ENCODE assay signal across 9 mouse cellular contexts in the genomic region with DNA sequence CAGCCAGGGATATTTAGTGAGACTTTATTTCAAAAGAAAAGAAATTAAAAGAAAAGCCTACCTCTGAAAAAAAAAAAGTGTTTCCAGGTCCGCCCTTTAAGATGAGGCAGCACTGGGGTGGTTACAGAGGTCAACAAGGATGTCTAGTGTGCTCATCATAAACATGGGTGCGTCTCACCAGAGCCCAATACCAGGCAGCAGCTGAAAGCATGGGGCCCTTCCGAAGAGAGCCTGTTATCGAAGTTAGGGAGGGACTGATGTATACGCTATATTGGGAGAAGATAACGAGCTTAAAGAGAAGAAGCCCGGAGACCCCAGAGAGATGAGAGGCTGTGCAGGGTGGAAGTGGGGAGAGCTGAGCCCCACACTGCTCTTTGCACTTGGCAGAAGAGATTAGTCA. TPM values are rescaled to one million over a fixed set of nuclear protein-coding genes. Genes with fewer than 3 reads are reported as not detected.
DNase-seq lines count a peak whose midpoint lies in the region; ATAC-seq and TF ChIP-seq lines count a peak whose summit lies in the region.
"Had no signal": no experiment of that assay in that cellular context is flagged by ENCODE, and none has a peak within 500 bp of the region (broad histone marks: within the 10 kb centered on the region; RNA-seq: fewer than 3 reads in every experiment).

No protein-coding gene starts in this region.

- ATAC-seq in kidney, embryonic 14.5 days (ENCODE audit: low FRiP score, low TSS enrichment): no peak
- peak; percentile 40 for ATAC-seq in G1E (ENCODE audit: extremely low read depth, insufficient number of reproducible peaks, low FRiP score, poor library complexity, severe bottlenecking)
- ATAC-seq in hindbrain, embryonic 15.5 days (ENCODE audit: low FRiP score, low read depth): no peak
- no peak for ATAC-seq in midbrain, embryonic 14.5 days (ENCODE audit: low FRiP score, low TSS enrichment)

- no peaks in the 10 kb centered on the region for H3K9me3 ChIP-seq in kidney, embryonic 14.5 days (ENCODE audit: control insufficient read depth, low read length)
- H3K9me3 ChIP-seq in G1E (replicated peaks): no peaks in the 10 kb centered on the region
- H3K9me3 ChIP-seq in hindbrain, embryonic 15.5 days: no peaks in the 10 kb centered on the region
- no peaks in the 10 kb centered on the region for H3K9me3 ChIP-seq in midbrain, embryonic 14.5 days (ENCODE audit: control insufficient read depth, low read length)

- WGBS in kidney, embryonic 14.5 days: 66% methylated on average over 7 of the region's 7 CpGs
- WGBS in hindbrain, embryonic 15.5 days: 69% methylated on average over 7 of the region's 7 CpGs
- WGBS in midbrain, embryonic 14.5 days: 73% methylated on average over 7 of the region's 7 CpGs

- no peak for DNase-seq in kidney, adult 18-20 months
- peak; percentile 51 for DNase-seq in G1E (ENCODE audit: low spot score)
- DNase-seq in midbrain, embryonic 14.5 days: no peak
- no peak for DNase-seq in right cerebral cortex, postnatal 10 days (ENCODE audit: low spot score in 2 of 2)
- no peak for DNase-seq in ovary, adult 18-20 months (ENCODE audit: low spot score)
- no peak for DNase-seq in urinary bladder, postnatal 25 days (ENCODE audit: low spot score)

- peak overlapping the region; percentile 13; the same call in 1 of the 2 replicates for H3K4me3 ChIP-seq in kidney, embryonic 14.5 days (ENCODE audit: low read length)
- peak overlapping the region; percentile 82; the same call in 1 of the 2 replicates for H3K4me3 ChIP-seq in G1E (ENCODE audit: low read depth, low read length)
- no peak overlapping the region for H3K4me3 ChIP-seq in hindbrain, embryonic 15.5 days
- no peak overlapping the region for H3K4me3 ChIP-seq in midbrain, embryonic 14.5 days (replicated peaks; ENCODE audit: low read depth, low read length)

- peaks cover 34% of the 10 kb centered on the region for H3K4me1 ChIP-seq in kidney, embryonic 14.5 days (ENCODE audit: control insufficient read depth, insufficient read depth, low read length)
- peaks cover 65% of the 10 kb centered on the region for H3K4me1 ChIP-seq in G1E (ENCODE audit: insufficient read depth, low read depth, low read length)
- H3K4me1 ChIP-seq in hindbrain, embryonic 15.5 days (replicated peaks): peaks cover 40% of the 10 kb centered on the region
- peaks cover 27% of the 10 kb centered on the region for H3K4me1 ChIP-seq in midbrain, embryonic 14.5 days (ENCODE audit: control insufficient read depth, insufficient read depth, low read length)

- no peaks in the 10 kb centered on the region for H3K27me3 ChIP-seq in kidney, embryonic 14.5 days (ENCODE audit: control insufficient read depth, insufficient read depth, low read length)
- no peaks in the 10 kb centered on the region for H3K27me3 ChIP-seq in G1E (ENCODE audit: insufficient read depth, low read length)
- no peaks in the 10 kb centered on the region for H3K27me3 ChIP-seq in hindbrain, embryonic 15.5 days
- H3K27me3 ChIP-seq in midbrain, embryonic 14.5 days (ENCODE audit: control insufficient read depth, insufficient read depth, low read length): no peaks in the 10 kb centered on the region

- H3K27ac ChIP-seq in kidney, embryonic 14.5 days (ENCODE audit: low read depth, low read length): no peak overlapping the region; the same call in 1 of the 2 replicates
- no peak overlapping the region for H3K27ac ChIP-seq in hindbrain, embryonic 15.5 days (replicated peaks)
- no peak overlapping the region for H3K27ac ChIP-seq in midbrain, embryonic 14.5 days (replicated peaks; ENCODE audit: low read depth, low read length)

- peak overlapping the region; percentile 28; the same call in 1 of the 2 replicates for H3K9ac ChIP-seq in kidney, embryonic 14.5 days (ENCODE audit: low read depth, low read length)
- H3K9ac ChIP-seq in hindbrain, embryonic 15.5 days: no peak overlapping the region
- H3K9ac ChIP-seq in midbrain, embryonic 14.5 days (replicated peaks; ENCODE audit: low read length): no peak overlapping the region

- H3K4me2 ChIP-seq in kidney, embryonic 14.5 days (replicated peaks; ENCODE audit: low read depth, low read length): peak overlapping the region; percentile 75
- peak overlapping the region; percentile 74 for H3K4me2 ChIP-seq in hindbrain, embryonic 15.5 days
- H3K4me2 ChIP-seq in midbrain, embryonic 14.5 days (ENCODE audit: low read length): peak overlapping the region; percentile 16; the same call in 1 of the 2 replicates

- H3K36me3 ChIP-seq in kidney, embryonic 14.5 days (ENCODE audit: control insufficient read depth, insufficient read depth, low read length): no peaks in the 10 kb centered on the region
- H3K36me3 ChIP-seq in G1E (replicated peaks): peaks cover 46% of the 10 kb centered on the region
- H3K36me3 ChIP-seq in hindbrain, embryonic 15.5 days: no peaks in the 10 kb centered on the region
- H3K36me3 ChIP-seq in midbrain, embryonic 14.5 days (ENCODE audit: control insufficient read depth, insufficient read depth, low read length): no peaks in the 10 kb centered on the region

- TF ChIP-seq CTCF in G1E (IDR thresholded peaks at IDR 0.05; ENCODE audit: low read depth, low read length): no peak

RNA-seq across cellular contexts. Expression of gene Arpc2, which starts 3.3 kb away (rescaled TPM):
- 378 and 417 TPM in 2 replicates for polyA plus RNA-seq in kidney, embryonic 14.5 days (2014; fragmentation: Nextera tagmentation; extraction: Ambion mirVana)
- total RNA-seq in G1E (2014; fragmentation: Nextera tagmentation) (876 and 934 TPM in 2 replicates), G1E (2017) (647 and 716 TPM in 2 replicates)
- polyA plus RNA-seq in G1E (2012): 746 and 964 TPM in 2 replicates
- 381 and 397 TPM in 2 replicates for polyA plus RNA-seq in hindbrain, embryonic 15.5 days (2015; fragmentation: Nextera tagmentation; extraction: Ambion mirVana)
- 322 and 338 TPM in 2 replicates for polyA plus RNA-seq in midbrain, embryonic 14.5 days (2014; fragmentation: Nextera tagmentation; extraction: Ambion mirVana)

RNA-seq across cellular contexts. Expression of gene Gpbar1, which starts 39.2 kb away (rescaled TPM):
- 2.5 and 3.2 TPM in 2 replicates for polyA plus RNA-seq in kidney, embryonic 14.5 days (2014; fragmentation: Nextera tagmentation; extraction: Ambion mirVana)
- not detected in 2 replicates for total RNA-seq in G1E (2014; fragmentation: Nextera tagmentation)
- total RNA-seq in G1E (2017): 0.11 TPM in 1 of 2 replicates, not detected in the other
- not detected in 2 replicates for polyA plus RNA-seq in G1E (2012)
- polyA plus RNA-seq in hindbrain, embryonic 15.5 days (2015; fragmentation: Nextera tagmentation; extraction: Ambion mirVana): not detected in 2 replicates
- 0.27 and 0.39 TPM in 2 replicates for polyA plus RNA-seq in midbrain, embryonic 14.5 days (2014; fragmentation: Nextera tagmentation; extraction: Ambion mirVana)
- total RNA-seq: layer of hippocampus, postnatal 14 days had no signal

RNA-seq across cellular contexts. Expression of gene Cxcr1, which starts 44.7 kb away (rescaled TPM):
- not detected in 2 replicates for polyA plus RNA-seq in kidney, embryonic 14.5 days (2014; fragmentation: Nextera tagmentation; extraction: Ambion mirVana)
- total RNA-seq in G1E (2014; fragmentation: Nextera tagmentation) (not detected in 2 replicates), G1E (2017) (0.23 and 0.71 TPM in 2 replicates)
- polyA plus RNA-seq in G1E (2012): not detected in 2 replicates
- not detected in 2 replicates for polyA plus RNA-seq in hindbrain, embryonic 15.5 days (2015; fragmentation: Nextera tagmentation; extraction: Ambion mirVana)
- not detected in 2 replicates for polyA plus RNA-seq in midbrain, embryonic 14.5 days (2014; fragmentation: Nextera tagmentation; extraction: Ambion mirVana)
- total RNA-seq: layer of hippocampus, postnatal 14 days had no signal

RNA-seq across cellular contexts. Expression of gene Aamp, which starts 45.4 kb away (rescaled TPM):
- polyA plus RNA-seq in kidney, embryonic 14.5 days (2014; fragmentation: Nextera tagmentation; extraction: Ambion mirVana): 249 and 258 TPM in 2 replicates
- total RNA-seq in G1E (2014; fragmentation: Nextera tagmentation): 54.8 and 63.5 TPM in 2 replicates
- 127 and 129 TPM in 2 replicates for total RNA-seq in G1E (2017)
- 250 and 265 TPM in 2 replicates for polyA plus RNA-seq in G1E (2012)
- 212 and 217 TPM in 2 replicates for polyA plus RNA-seq in hindbrain, embryonic 15.5 days (2015; fragmentation: Nextera tagmentation; extraction: Ambion mirVana)
- polyA plus RNA-seq in midbrain, embryonic 14.5 days (2014; fragmentation: Nextera tagmentation; extraction: Ambion mirVana): 184 and 205 TPM in 2 replicates

RNA-seq across cellular contexts. Expression of gene Pnkd, which starts 45.6 kb away (rescaled TPM):
- 126 and 154 TPM in 2 replicates for polyA plus RNA-seq in kidney, embryonic 14.5 days (2014; fragmentation: Nextera tagmentation; extraction: Ambion mirVana)
- total RNA-seq in G1E (2014; fragmentation: Nextera tagmentation) (27.7 and 58.4 TPM in 2 replicates), G1E (2017) (30.5 and 37.9 TPM in 2 replicates)
- 186 and 219 TPM in 2 replicates for polyA plus RNA-seq in G1E (2012)
- polyA plus RNA-seq in hindbrain, embryonic 15.5 days (2015; fragmentation: Nextera tagmentation; extraction: Ambion mirVana): 137 and 144 TPM in 2 replicates
- polyA plus RNA-seq in midbrain, embryonic 14.5 days (2014; fragmentation: Nextera tagmentation; extraction: Ambion mirVana): 99.0 and 107 TPM in 2 replicates

Comparison
In these comparisons a context has a peak if more than half of its experiments do, and no peak if none do; other contexts are left out.
1. H3K4me2 ChIP-seq: peak in every context shown above with its lines; median percentile 75 in kidney, embryonic 14.5 days; 74 in hindbrain, embryonic 15.5 days; 16 in midbrain, embryonic 14.5 days.
2. H3K4me3 ChIP-seq: peak in kidney, embryonic 14.5 days (single experiment) and G1E (single experiment); none in hindbrain, embryonic 15.5 days (single experiment) and midbrain, embryonic 14.5 days (single experiment).